Mouse (Mus musculus) gastrocnemius, adult 18-20 months (tissue): ENCODE results near the gene Eid2b. TPM values are rescaled to one million over a fixed set of nuclear protein-coding genes. Genes with fewer than 3 reads are reported as not detected.

Experiments used
- DNase-seq: peaks from one replicate; pipeline ENCODE4 v3.0.0; 2021; ENCODE audit warnings: low spot score
- total RNA-seq, 2 experiments: library from RNA; stranded (reverse); gene quantifications; 2 replicates each; pipeline ENCODE4 v1.2.3; 2021

The Eid2b gene
- total RNA-seq, 2 experiments from 2014 or later: 6.3 to 6.9 TPM

DNA sequence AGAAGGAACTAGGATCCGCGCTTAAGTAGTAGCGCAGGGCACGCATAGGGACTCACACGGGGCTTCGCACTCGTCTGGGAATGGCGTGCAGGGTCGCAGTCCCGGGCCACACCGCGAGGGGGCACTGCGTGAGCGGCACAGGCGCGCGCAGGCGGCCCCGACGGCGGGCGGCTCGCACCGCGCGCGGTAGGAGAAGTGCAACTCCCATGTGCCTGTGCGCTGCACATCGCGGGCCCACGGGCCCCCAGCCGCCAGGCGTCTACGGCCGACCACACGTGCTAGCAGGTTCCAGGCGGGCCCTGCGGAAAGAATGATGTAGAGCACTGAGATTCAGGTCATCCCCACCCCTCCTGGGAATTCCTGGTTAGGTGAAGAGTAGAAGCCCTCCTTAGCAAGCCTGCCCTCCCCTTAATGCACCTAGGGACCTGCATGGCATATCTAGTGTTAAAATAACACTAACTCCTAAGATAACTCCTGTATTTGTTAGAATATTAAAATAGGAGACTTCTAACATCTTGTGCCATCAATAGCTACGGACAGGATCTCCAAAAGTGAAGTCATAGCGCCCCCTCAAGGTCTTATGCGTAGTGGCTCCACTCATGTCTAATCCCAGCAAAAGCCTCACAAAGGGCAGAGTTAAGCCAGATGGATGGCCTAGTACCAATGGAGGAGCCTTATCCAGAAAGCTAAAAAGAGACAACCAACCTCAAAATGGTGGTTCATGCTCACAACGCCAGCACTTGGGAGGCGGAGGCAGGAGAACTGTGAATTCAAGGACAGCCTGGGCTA is 21.5 kb downstream of the Eid2b start:
- DNase-seq: peak; percentile 36

GRCm38 (mm10) chr7:28301616-28302433 is 24.3 kb downstream of the Eid2b start, which contains the start of gene Dll3:
Gene Dll3, minus strand, starts transcription at chr7:28302238.
- peak; percentile 21 for DNase-seq

- no peak for DNase-seq
Observed at GRCm38 (mm10) chr7:28305641-28306040, 28.1 kb downstream of the Eid2b start.

DNA sequence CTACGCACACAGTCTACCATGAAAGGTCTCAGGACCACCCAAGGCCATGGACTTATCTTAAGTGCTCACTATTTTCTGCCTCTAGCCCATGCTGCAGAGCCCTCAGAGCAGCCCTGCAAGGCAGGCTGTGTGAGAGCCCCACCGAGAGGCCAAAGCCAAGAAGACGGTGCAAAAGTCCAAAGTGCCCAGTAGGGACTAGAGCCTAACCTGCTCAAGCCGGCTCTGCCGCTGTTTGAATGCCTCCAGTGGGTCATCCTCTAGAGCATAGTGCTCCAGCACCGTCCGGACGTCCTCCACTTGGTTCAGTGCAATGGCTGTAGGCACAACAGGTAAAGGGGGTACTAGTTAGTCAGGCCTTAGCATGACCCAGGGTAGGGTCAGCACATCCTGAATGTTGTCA is 28.7 kb downstream of the Eid2b start:
- DNase-seq: no peak

- no peak for DNase-seq
Observed at GRCm38 (mm10) chr7:28309737-28310136, 32.2 kb downstream of the Eid2b start.

- DNase-seq: no peak
Observed at GRCm38 (mm10) chr7:28311151-28311925, 33.8 kb downstream of the Eid2b start.

DNA sequence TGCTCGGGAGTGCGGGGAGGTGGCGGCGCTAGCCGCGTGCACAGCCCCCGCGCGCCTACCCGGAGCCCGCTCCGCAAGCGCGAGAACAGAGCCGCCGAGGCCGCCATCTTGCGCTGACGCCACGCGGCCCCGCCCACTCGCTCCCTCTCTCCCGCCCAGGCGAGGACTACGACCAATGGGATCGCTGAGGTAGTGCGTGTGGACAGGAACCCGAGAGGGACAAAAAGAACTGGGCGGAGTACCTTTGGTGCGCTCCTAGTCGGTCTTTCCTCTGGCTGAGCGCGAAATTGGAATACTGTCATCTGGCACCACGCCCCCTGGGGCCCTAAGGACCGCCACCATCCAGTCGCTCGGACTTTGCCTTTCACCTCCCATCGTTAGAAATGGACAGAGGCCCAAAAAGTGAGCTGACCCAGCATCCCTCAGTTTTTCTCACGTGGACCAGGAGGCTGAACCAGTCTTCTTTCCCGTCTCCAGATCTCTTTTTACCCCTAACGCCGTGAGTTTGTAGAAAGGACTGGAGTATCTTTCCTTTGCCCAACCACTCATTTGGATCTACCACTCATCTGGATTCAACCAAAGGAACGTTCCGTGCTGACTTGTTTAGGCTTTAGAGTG is 34.5 kb downstream of the Eid2b start, which contains the start of gene Timm50:
Timm50 (minus strand) TSS at position 147 of the 618 bp plus-strand sequence.
- peak; percentile 99 for DNase-seq

DNA sequence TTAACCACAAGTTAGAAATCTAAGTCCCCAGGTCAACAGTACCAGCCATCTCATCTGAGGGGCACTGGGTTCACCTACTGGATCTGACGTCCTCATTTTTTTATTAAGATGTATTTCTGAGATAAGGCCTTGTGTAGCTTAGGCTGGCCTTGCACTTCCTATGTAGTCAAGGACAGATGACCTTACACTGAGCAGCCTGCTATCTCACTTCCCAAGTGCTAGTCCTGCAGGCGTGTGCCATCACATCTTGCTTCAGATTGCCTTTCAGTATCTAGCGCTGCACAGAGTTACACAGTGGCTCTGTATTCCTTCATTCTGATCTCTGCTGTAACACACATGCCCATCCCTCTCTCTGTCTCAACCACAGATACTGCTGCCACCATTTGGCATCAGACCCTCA is 40.5 kb downstream of the Eid2b start:
- no peak for DNase-seq

- DNase-seq: no peak
Observed at GRCm38 (mm10) chr7:28318714-28319113, 41.2 kb downstream of the Eid2b start.

- DNase-seq: no peak
Observed at GRCm38 (mm10) chr7:28321974-28322720, 44.6 kb downstream of the Eid2b start.

- DNase-seq: no peak
Observed at GRCm38 (mm10) chr7:28325293-28325692, 47.8 kb downstream of the Eid2b start.

DNA sequence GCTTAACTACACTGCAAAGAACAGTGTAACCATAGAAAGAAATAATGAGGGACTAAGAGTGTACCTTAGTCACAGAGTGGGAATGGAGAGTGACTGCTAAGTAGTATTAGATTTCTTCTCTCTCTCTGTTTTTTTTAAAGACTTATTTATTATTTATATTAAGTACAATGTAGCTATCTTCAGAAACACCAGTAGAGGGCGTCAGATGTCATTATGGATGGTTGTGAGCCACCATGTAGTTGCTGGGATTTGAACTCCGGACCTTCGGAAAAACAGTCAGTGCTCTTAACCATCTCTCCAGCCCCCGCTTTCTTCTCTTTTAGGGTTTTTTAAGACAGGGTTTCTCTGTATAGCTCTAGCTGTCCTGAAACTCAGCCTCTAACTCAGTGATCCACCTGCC is 48.9 kb downstream of the Eid2b start:
- DNase-seq: no peak

DNA sequence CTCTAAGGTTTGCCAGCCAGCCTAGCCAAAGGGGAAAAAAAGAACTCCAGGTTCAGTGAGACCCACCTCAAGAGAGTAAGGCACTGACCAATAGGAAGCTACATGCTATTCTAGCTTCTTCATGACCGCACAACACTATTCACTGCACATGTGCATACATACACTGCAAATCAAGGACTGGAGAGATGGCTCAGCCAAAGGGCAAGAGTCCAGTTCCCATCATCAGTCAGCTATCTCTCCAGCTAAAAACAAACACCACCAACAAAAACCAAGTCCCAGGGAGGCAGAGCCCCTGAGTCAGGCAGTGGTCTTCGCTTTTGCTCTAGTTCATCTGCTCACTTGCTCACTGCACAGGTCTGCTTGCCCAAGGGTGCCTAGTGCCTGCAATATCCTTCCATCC is 50.7 kb downstream of the Eid2b start:
- no peak for DNase-seq

Other genes with a start within 250 kb of the Eid2b start
- 10 to 100 TPM; 97.3 to 98.6 TPM for gene Psmc4, start 227.6 kb upstream of the Eid2b start, total RNA-seq
- under 1 TPM in 1 of 2 experiments, not detected in 1; 0.73 TPM for gene Fcgbp, start 206.5 kb upstream of the Eid2b start, total RNA-seq
- not detected for gene 9530053A07Rik, start 148.3 kb upstream of the Eid2b start, total RNA-seq
- gene Fbl, start 108.0 kb upstream of the Eid2b start, total RNA-seq: 10 to 100 TPM; 21.8 to 23.0 TPM
- 10 to 100 TPM; 48.1 to 84.1 TPM for gene Dyrk1b, start 98.3 kb upstream of the Eid2b start, total RNA-seq
- 1 to 10 TPM; 3.9 to 4.6 TPM for gene Eid2, start 9.9 kb upstream of the Eid2b start, total RNA-seq
- not detected for gene Selenov, start 13.4 kb downstream of the Eid2b start, total RNA-seq
- not detected for gene Dll3, start 24.5 kb downstream of the Eid2b start, total RNA-seq
- 10 to 100 TPM; 40.4 to 48.4 TPM for gene Timm50, start 34.3 kb downstream of the Eid2b start, total RNA-seq
- gene Supt5, start 61.0 kb downstream of the Eid2b start, total RNA-seq: 10 to 100 TPM; 66.9 to 67.5 TPM
- 100 to 1,000 TPM; 385 to 425 TPM for gene Rps16, start 72.9 kb downstream of the Eid2b start, total RNA-seq
- 1 to 10 TPM; 4.8 to 5.9 TPM for gene Plekhg2, start 94.9 kb downstream of the Eid2b start, total RNA-seq
- gene Zfp36, start 102.5 kb downstream of the Eid2b start, total RNA-seq: 10 to 100 TPM; 10.1 to 37.0 TPM
- gene Med29, start 115.0 kb downstream of the Eid2b start, total RNA-seq: 10 to 100 TPM; 22.7 to 24.1 TPM
- 10 to 100 TPM; 29.5 to 31.2 TPM for gene Paf1, start 115.2 kb downstream of the Eid2b start, total RNA-seq
- 1 to 10 TPM in 1 of 2 experiments, under 1 TPM in 1; 0.82 to 1.8 TPM for gene Gmfg, start 159.7 kb downstream of the Eid2b start, total RNA-seq
- gene Lrfn1, start 174.2 kb downstream of the Eid2b start, total RNA-seq: under 1 TPM; 0.16 to 0.26 TPM
- gene Ifnl2, start 232.7 kb downstream of the Eid2b start, total RNA-seq: not detected
- not detected for gene Ifnl3, start 245.1 kb downstream of the Eid2b start, total RNA-seq